Mouse (Mus musculus) leukemia stem cell, adult 10-12 weeks (primary cell): ENCODE measurements around the gene Ifna16. TPM values are rescaled to one million over a fixed set of nuclear protein-coding genes. Genes with fewer than 3 reads are reported as not detected.

ENCODE experiments used
- polyA plus RNA-seq: library from polyadenylated mRNA; stranded (reverse); fragments of >175 nt; gene quantifications from 2 replicates; pipeline ENCODE4 v1.2.3, GENCODE M21; 2012; ENCODE audit warnings: low replicate concordance

Ifna16 gene
- polyA plus RNA-seq, result not detected in 2 replicates

DNA sequence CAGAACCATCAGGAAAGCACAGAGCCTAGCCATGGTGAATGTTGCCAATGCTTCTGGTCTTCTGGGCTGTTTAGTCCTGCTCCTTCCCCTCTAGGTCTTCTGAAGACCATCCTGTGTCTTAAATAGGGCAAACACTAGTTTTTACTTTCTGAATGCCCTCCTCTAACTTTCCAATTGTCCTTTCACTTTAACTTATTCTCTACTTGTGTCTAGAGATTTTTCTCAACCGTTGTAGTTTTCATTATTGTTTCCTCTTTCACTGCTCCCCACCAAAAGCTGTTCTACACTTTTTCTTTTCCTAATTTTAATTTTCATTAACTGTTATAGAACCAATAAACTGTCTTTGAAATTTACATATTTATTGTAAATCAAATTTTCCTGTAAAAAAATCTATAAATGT is at the start of gene Ifna16:
Ifna16 (minus strand) TSS at position 101 of the 400 bp plus-strand sequence.

DNA sequence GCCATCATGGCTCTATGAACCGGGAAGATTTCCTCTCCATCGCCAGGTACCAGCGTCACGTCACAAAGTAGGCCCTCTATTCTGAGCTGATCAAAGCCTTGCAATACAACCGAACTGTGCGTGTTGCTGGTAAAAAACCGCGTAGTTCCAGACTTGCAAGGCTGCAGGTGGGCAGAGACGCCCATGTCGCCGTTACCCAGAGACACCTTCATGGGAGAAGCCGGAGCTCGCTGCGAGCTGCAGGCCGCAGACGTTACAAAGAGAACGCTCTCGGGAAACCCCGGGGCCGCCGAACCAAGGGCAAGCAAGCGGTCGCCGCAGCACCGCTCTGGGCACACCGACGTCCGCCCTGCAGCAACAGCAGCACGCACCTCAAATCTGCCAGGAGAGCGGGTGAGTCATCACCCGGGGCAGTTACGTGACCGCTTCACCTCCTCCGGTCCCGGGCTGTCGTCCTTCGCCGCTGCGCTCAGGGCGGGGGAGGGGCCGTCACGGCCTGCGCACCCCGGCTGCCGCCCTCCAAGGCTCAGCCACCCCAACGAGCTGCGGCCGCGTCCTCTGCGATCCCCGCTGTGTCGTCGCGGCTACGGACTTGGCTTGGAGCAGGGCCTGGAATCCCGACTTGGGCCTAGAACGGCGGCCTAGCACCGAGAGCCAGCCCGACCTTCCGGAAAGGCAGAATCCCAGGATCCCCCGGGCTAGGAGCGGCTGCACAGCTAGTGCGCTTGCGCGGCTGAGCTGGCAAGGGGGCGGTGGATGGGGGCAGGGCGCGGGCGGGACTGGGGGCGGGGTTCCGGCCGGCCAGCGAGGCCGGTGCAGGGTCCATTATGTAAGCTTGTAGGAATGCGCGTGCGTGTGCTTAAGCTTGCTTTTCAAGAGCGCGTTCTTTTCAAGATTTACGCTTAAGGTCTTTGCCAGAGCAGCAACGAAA is 45.3 kb upstream of the Ifna16 start, which contains the start of the genes Gm26566 and Klhl9:
Gm26566 (plus strand) TSS at position 15 of the 931 bp plus-strand sequence.
Klhl9 (minus strand) TSS at position 675 of the 931 bp plus-strand sequence.

DNA sequence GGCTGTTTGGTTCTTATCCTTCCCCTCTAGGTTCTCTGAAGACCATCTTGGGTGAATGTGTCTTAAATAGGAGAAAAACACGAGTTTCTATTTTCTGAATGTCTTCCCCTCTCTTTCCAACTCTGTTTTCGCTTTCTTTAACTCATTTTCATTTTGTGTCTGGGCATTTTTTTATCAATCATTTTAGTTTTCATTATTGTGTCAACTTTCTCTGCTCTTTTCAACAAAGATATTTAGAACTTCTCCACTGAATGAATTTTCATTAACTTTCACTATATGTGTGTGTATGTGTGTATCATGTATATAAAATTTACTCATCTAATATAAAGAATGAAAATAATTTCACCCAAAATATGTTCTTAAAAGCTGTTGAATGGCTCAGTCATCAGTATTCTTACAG is 14.5 kb upstream of the Ifna16 start, which contains the start of gene Ifnab:
Ifnab (minus strand) TSS at position 101 of the 400 bp plus-strand sequence.

DNA sequence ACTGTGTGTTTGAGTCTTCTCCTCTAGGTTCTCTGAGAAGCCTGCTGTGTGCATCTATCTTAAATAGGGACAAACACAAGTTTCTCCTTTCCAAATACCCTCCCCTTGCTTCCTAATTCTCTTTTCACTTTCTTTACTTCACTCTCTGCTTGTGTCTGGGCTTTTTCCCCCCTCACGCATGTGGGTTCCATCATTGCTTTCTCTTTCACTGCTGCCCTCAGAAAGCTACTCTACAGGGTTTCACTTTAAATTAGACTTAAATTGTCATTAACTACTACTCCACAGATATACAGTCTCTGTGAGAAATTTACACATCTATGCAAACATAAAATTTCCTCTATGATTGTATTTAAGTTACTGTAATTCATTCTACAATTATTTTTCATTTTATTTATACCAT is 7.1 kb upstream of the Ifna16 start, which contains the start of gene Ifna2:
Ifna2 (minus strand) TSS at position 101 of the 400 bp plus-strand sequence.

DNA sequence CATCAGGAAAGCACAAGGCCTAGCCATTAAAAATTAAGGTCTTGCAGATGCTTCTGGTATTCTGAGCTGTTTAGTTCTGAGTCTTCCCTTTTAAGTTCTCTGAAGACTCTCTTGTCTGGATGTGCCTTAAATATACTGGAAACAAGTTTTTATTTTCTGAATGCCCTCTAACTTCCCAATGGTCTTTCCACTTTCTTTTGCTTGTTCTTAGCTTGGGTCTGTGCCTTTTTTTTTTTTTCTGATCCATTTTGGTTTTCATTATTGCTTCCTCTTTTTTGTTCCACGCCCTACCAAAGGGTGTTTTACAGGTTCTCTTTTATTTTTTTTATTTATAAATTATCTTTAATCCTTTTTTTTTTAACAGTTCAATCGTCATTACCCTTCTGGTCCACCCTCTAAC is 32.4 kb downstream of the Ifna16 start, which contains the start of gene Ifna13:
Ifna13 (minus strand) TSS at position 101 of the 400 bp plus-strand sequence.

DNA sequence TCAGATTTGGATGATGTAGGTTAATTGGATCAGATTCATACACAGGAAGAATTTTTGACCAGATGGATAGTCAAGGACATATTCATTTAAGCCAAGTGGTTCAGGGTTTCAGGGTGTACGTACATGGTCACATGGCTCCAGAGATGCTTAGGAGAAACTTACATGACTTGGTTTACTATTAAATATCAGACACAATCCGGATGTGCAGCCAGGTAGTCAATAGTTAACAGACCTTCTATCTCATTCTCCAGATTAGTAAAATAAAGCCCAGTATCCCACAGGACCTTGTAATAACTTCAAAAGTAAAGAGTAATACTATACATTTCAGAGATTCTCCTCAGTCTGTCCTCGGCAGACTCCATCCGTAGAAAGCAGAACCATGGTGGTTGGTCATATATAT is 42.4 kb downstream of the Ifna16 start, which contains the start of gene C87499:
C87499 (minus strand) TSS at position 101 of the 400 bp plus-strand sequence.

Other genes starting within 250 kb of the Ifna16 start
- gene Hacd4, start 238.0 kb downstream of the Ifna16 start, polyA plus RNA-seq, result 0.36 TPM in 1 of 2 replicates, not detected in the other
- not detected in 2 replicates for gene Ifnb1, start 154.2 kb downstream of the Ifna16 start, polyA plus RNA-seq
- gene Ifna15, start 118.7 kb downstream of the Ifna16 start, polyA plus RNA-seq, result not detected in 2 replicates
- not detected in 2 replicates for gene Ifna14, start 105.1 kb downstream of the Ifna16 start, polyA plus RNA-seq
- gene Ifna9, start 84.5 kb downstream of the Ifna16 start, polyA plus RNA-seq, result not detected in 2 replicates
- not detected in 2 replicates for gene Ifna12, start 73.5 kb downstream of the Ifna16 start, polyA plus RNA-seq
- not detected in 2 replicates for gene C87499, start 42.5 kb downstream of the Ifna16 start, polyA plus RNA-seq
- not detected in 2 replicates for gene Ifna13, start 32.5 kb downstream of the Ifna16 start, polyA plus RNA-seq
- gene Ifna2, start 7.0 kb upstream of the Ifna16 start, polyA plus RNA-seq, result not detected in 2 replicates
- not detected in 2 replicates for gene Ifnab, start 14.4 kb upstream of the Ifna16 start, polyA plus RNA-seq
- gene Gm26566, start 44.9 kb upstream of the Ifna16 start, polyA plus RNA-seq, result not detected in 2 replicates
- gene Klhl9, start 45.5 kb upstream of the Ifna16 start, polyA plus RNA-seq, result 5.7 and 6.4 TPM in 2 replicates
- not detected in 2 replicates for gene Gm13271, start 77.9 kb upstream of the Ifna16 start, polyA plus RNA-seq
- gene Gm13283, start 83.2 kb upstream of the Ifna16 start, polyA plus RNA-seq, result not detected in 2 replicates
- not detected in 2 replicates for gene Gm13290, start 96.9 kb upstream of the Ifna16 start, polyA plus RNA-seq
- not detected in 2 replicates for gene Gm13289, start 100.0 kb upstream of the Ifna16 start, polyA plus RNA-seq
- not detected in 2 replicates for gene Gm13272, start 102.9 kb upstream of the Ifna16 start, polyA plus RNA-seq
- gene Ifnz, start 105.2 kb upstream of the Ifna16 start, polyA plus RNA-seq, result not detected in 2 replicates
- gene Gm13276, start 108.8 kb upstream of the Ifna16 start, polyA plus RNA-seq, result not detected in 2 replicates
- not detected in 2 replicates for gene Gm13277, start 111.7 kb upstream of the Ifna16 start, polyA plus RNA-seq
- not detected in 2 replicates for gene Gm13278, start 114.6 kb upstream of the Ifna16 start, polyA plus RNA-seq
- not detected in 2 replicates for gene Gm13275, start 117.6 kb upstream of the Ifna16 start, polyA plus RNA-seq
- not detected in 2 replicates for gene Gm13279, start 120.5 kb upstream of the Ifna16 start, polyA plus RNA-seq
- gene Gm13285, start 122.7 kb upstream of the Ifna16 start, polyA plus RNA-seq, result not detected in 2 replicates
- gene Gm13287, start 126.3 kb upstream of the Ifna16 start, polyA plus RNA-seq, result not detected in 2 replicates
- not detected in 2 replicates for gene Gm13288, start 128.6 kb upstream of the Ifna16 start, polyA plus RNA-seq
- gene Ifna7, start 139.3 kb upstream of the Ifna16 start, polyA plus RNA-seq, result not detected in 2 replicates
- gene Ifna11, start 143.0 kb upstream of the Ifna16 start, polyA plus RNA-seq, result not detected in 2 replicates
- not detected in 2 replicates for gene Ifna6, start 150.5 kb upstream of the Ifna16 start, polyA plus RNA-seq
- gene Ifna5, start 158.6 kb upstream of the Ifna16 start, polyA plus RNA-seq, result not detected in 2 replicates
- gene Ifna4, start 164.9 kb upstream of the Ifna16 start, polyA plus RNA-seq, result not detected in 2 replicates
- gene Ifna1, start 173.2 kb upstream of the Ifna16 start, polyA plus RNA-seq, result not detected in 2 replicates
- gene Ifne, start 203.3 kb upstream of the Ifna16 start, polyA plus RNA-seq, result not detected in 2 replicates